Mouse (Mus musculus) midbrain, embryonic 11.5 days (tissue): ENCODE results near the gene Slamf7. TPM values are rescaled to one million over a fixed set of nuclear protein-coding genes. Genes with fewer than 3 reads are reported as not detected.

ENCODE experiments used
- ATAC-seq: fragments of 200-750 bp; cut with Nextera tagmentation; 2 replicates; pipeline ENCODE4 v1.8.0; 2017; ENCODE audit warnings: moderate TSS enrichment, moderate library complexity; ENCODE audit not compliant: low FRiP score
- DNase-seq: peaks from one replicate; pipeline ENCODE4 v3.0.0; 2015; ENCODE audit warnings: low spot score; ENCODE audit errors: missing footprints
- H3K27ac ChIP-seq: fragments of 300-500 bp; sonication (generic); 2 replicates; pipeline ENCODE4 v1.5.1; 2014; ENCODE audit warnings: low read depth, low read length
- H3K27me3 ChIP-seq: fragments of 300-500 bp; sonication (generic); 2 replicates; pipeline ENCODE4 v1.6.1; 2014; ENCODE audit warnings: mild to moderate bottlenecking, low read length, moderate library complexity, mixed read lengths; ENCODE audit not compliant: control insufficient read depth, insufficient read depth
- H3K36me3 ChIP-seq: fragments of 300-500 bp; sonication (generic); 2 replicates; pipeline ENCODE4 v1.6.1; 2014; ENCODE audit warnings: mild to moderate bottlenecking, low read length, moderate library complexity, mixed read lengths; ENCODE audit not compliant: control insufficient read depth, insufficient read depth
- H3K4me1 ChIP-seq: fragments of 300-500 bp; sonication (generic); 2 replicates; pipeline ENCODE4 v1.6.1; 2014; ENCODE audit warnings: low read length; ENCODE audit not compliant: control insufficient read depth, insufficient read depth
- H3K4me2 ChIP-seq: fragments of 300-500 bp; sonication (generic); 2 replicates; pipeline ENCODE4 v1.6.1; 2014; ENCODE audit warnings: mild to moderate bottlenecking, moderate library complexity
- H3K4me3 ChIP-seq: fragments of 300-500 bp; sonication (generic); 2 replicates; pipeline ENCODE4 v1.5.1; 2014; ENCODE audit warnings: low read depth, low read length
- H3K9ac ChIP-seq: fragments of 300-500 bp; sonication (generic); 2 replicates; pipeline ENCODE4 v1.6.1; 2014; ENCODE audit warnings: low read length
- H3K9me3 ChIP-seq: fragments of 300-500 bp; sonication (generic); 2 replicates; pipeline ENCODE4 v1.6.1; 2016; ENCODE audit warnings: low read length; ENCODE audit not compliant: control insufficient read depth
- WGBS: fragments of 180-500 bp; shearing (Covaris S2); extraction: QIAGEN DNeasy Blood & Tissue Kit; methylation state at CpG from one replicate; pipeline ENCODE4 v1.1.7; 2014; 5-methylcytosine and 5-hydroxymethylcytosine counted together
- polyA plus RNA-seq: library from polyadenylated mRNA; unstranded; fragments of >200 nt; fragmentation: Nextera tagmentation; extraction: Ambion mirVana; gene quantifications from 2 replicates; pipeline ENCODE4 v1.2.1, GENCODE M21; 2014

Gene Slamf7
- polyA plus RNA-seq, 1 experiment from 2014 or later, result not detected

- WGBS, result 91% methylated on average over 5 of the region's 5 CpGs
- H3K9ac ChIP-seq, result no peak overlapping the region
- no peaks in the 10 kb centered on the region for H3K4me1 ChIP-seq
- no peaks in the 10 kb centered on the region for H3K9me3 ChIP-seq
- H3K4me2 ChIP-seq, result no peak overlapping the region
- H3K36me3 ChIP-seq, result no peaks in the 10 kb centered on the region
- no peak for DNase-seq
- no peaks in the 10 kb centered on the region for H3K27me3 ChIP-seq
- H3K4me3 ChIP-seq, result no peak overlapping the region
- no peak overlapping the region for H3K27ac ChIP-seq
- no peak for ATAC-seq
Observed at GRCm38 (mm10) chr1:171647716-171648115, 5.1 kb downstream of the Slamf7 start.

DNA sequence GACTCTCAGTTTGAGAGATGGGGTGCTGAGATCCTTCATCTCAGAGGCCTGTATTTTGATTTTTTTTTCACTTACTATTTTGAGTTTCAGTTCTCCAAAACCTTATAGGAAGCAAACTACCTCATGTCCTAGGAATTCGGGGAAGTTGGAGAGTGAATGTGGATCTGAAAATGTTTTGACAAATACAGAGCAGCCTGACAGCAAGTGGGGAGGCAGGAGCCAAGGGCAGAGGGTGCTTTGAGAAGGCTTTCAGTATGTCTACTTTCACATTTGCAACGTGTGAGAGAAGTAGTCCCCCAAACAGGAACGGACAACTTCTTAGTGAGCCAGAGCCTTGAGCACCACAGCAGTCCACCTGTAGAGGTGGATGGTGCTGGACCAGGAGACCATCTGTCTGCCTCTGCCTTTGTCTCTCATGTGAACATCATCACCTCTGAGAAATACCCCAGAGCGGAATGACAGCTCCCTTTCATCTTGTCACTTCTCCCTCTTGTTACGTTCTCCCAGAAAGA lies 6.3 kb downstream of the Slamf7 start:
- ATAC-seq (no peak), DNase-seq (no peak)
- no peak overlapping the region for H3K9ac ChIP-seq
- H3K4me3 ChIP-seq, result no peak overlapping the region
- WGBS, result 75% methylated on average over 5 of the region's 5 CpGs
- H3K4me2 ChIP-seq, result no peak overlapping the region
- H3K9me3 ChIP-seq, result no peaks in the 10 kb centered on the region
- no peaks in the 10 kb centered on the region for H3K4me1 ChIP-seq
- H3K27me3 ChIP-seq, result no peaks in the 10 kb centered on the region
- H3K27ac ChIP-seq, result no peak overlapping the region
- no peaks in the 10 kb centered on the region for H3K36me3 ChIP-seq

DNA sequence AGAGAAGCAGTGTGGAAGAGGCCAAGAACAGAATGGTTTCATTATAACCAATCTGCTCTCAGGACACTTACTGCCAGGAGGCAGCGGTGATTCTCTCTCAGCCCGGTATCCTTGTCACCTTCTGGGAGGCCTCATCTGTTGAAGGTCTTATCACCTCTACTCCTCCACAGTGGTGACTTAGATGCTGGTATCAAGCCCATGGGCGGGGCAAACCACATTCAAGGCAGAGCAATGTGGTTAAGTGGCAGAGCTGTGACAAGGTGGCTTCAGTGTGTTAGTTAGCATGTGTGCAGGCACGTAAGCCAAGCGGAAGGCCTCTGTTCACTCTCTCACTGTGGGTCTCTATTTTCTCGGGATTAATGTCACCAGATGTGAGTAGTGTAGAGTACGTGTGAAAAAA lies 9.2 kb downstream of the Slamf7 start:
- ATAC-seq (no peak), DNase-seq (no peak)
- no peaks in the 10 kb centered on the region for H3K27me3 ChIP-seq
- no peaks in the 10 kb centered on the region for H3K9me3 ChIP-seq
- H3K4me3 ChIP-seq, result no peak overlapping the region
- 82% methylated on average over 7 of the region's 7 CpGs for WGBS
- no peak overlapping the region for H3K27ac ChIP-seq
- no peak overlapping the region for H3K9ac ChIP-seq
- no peaks in the 10 kb centered on the region for H3K4me1 ChIP-seq
- no peaks in the 10 kb centered on the region for H3K36me3 ChIP-seq
- no peak overlapping the region for H3K4me2 ChIP-seq

DNA sequence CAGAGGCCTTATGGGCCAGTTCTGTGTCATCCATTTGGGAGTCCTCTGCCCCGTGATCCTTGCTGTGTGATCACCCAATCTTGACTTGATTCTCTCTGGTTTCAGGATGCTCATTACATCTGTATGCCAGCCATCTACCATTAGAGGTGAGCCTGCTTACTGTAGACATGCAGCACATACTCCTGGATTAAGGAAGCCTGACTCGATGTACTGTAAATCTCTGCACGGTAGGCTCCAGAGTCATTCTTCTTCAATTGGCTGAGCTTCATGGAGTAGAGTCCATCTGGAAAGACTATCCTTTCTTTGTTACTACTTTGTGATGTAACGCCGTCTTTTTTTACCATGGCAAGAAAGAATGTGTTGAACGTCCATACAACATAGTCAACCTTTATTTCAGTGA lies 12.0 kb downstream of the Slamf7 start:
- WGBS, result 93% methylated on average over 6 of the region's 6 CpGs
- H3K4me2 ChIP-seq, result no peak overlapping the region

DNA sequence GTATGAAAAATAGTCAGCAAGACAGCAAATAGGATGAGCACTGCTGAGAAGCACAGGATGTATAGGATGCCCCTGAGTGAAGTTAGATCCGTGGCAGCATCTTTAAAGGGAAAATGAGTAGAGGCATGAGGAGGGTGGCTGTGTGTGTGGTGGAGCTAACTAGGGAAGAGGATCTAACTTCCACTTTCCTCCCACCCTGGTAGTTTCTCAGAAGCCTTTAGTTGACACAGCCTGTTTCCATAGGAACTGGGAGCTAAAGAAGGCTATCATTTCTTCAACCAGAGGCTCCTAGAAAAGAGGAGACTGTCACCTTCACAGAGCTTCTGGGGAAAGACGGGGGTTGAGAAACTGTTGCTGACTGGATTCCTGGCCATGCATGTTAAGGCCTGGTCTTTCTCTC lies 14.1 kb downstream of the Slamf7 start:
- 78% methylated on average over 2 of the region's 2 CpGs for WGBS
- H3K4me1 ChIP-seq, result no peaks in the 10 kb centered on the region

More for the DNA sequence above, 12.0 kb downstream of the Slamf7 start:
- Histone ChIP-seq H3K4me1 (no peaks in the 10 kb centered on the region), H3K9ac (no peak overlapping the region), H3K9me3 (no peaks in the 10 kb centered on the region), H3K27me3 (no peaks in the 10 kb centered on the region), H3K4me3 (no peak overlapping the region), H3K36me3 (no peaks in the 10 kb centered on the region), H3K27ac (no peak overlapping the region)
- no peak for ATAC-seq
- DNase-seq, result no peak

DNA sequence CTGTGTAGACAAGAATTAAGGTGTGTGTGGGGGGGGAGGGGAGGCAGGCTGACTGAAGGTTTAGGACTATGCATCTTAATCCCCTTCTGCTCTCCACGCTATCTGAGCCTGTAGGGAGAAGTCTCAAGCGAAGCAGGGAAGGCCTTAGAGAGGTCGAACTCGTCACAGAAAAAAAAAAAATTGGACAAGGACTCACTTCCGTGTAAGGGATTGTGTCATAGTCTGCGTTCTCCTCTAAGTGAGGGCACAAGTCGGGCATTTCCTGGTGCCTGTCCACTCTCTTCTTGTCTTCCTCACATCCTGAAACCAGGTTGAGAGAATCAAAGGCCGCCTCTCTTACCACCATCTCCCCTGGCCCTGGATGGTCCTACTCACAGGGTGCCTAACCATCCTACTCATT lies 15.7 kb downstream of the Slamf7 start:
- H3K9me3 ChIP-seq, result no peaks in the 10 kb centered on the region
- no peak overlapping the region for H3K4me2 ChIP-seq
- no peaks in the 10 kb centered on the region for H3K4me1 ChIP-seq
- DNase-seq (no peak), ATAC-seq (no peak)
- H3K4me3 ChIP-seq, result no peak overlapping the region
- no peaks in the 10 kb centered on the region for H3K27me3 ChIP-seq
- no peak overlapping the region for H3K9ac ChIP-seq
- 83% methylated on average over 8 of the region's 8 CpGs for WGBS
- H3K36me3 ChIP-seq, result no peaks in the 10 kb centered on the region
- H3K27ac ChIP-seq, result no peak overlapping the region

More for the DNA sequence above, 14.1 kb downstream of the Slamf7 start:
- Histone ChIP-seq H3K4me3 (no peak overlapping the region), H3K27ac (no peak overlapping the region), H3K9ac (no peak overlapping the region), H3K4me2 (no peak overlapping the region), H3K9me3 (no peaks in the 10 kb centered on the region), H3K36me3 (no peaks in the 10 kb centered on the region), H3K27me3 (no peaks in the 10 kb centered on the region)
- ATAC-seq, result no peak
- no peak for DNase-seq

DNA sequence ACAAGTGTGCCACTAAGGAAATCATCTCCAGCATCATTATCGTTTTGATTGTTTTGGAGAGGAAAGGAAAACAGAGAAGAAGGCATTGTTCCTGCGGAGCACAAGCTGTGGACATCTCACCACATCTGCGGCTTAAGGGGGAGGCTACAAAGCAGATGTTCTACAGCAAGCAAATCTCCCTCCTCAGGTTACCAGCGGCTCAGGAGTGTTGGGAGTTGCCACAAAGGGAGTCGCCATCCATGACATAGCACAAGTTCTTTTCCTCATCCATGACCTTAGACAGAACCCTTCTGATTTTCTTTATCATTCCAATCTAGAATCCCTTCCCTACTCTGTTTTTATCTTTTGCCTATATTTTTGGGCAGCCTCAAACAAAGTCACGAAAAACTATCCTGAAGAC lies 17.1 kb downstream of the Slamf7 start:
- Histone ChIP-seq H3K27ac (no peak overlapping the region), H3K4me3 (no peak overlapping the region), H3K36me3 (no peaks in the 10 kb centered on the region), H3K27me3 (no peaks in the 10 kb centered on the region), H3K9me3 (no peaks in the 10 kb centered on the region), H3K4me1 (no peaks in the 10 kb centered on the region), H3K9ac (no peak overlapping the region), H3K4me2 (no peak overlapping the region)
- no peak for DNase-seq
- ATAC-seq, result no peak
- 55% methylated on average over 6 of the region's 6 CpGs for WGBS

GRCm38 (mm10) chr1:171631447-171631846 lies 21.4 kb downstream of the Slamf7 start:
- 90% methylated on average over 2 of the region's 2 CpGs for WGBS
- no peak overlapping the region for H3K4me2 ChIP-seq
- no peak overlapping the region for H3K27ac ChIP-seq
- H3K4me3 ChIP-seq, result no peak overlapping the region
- H3K9ac ChIP-seq, result no peak overlapping the region
- ATAC-seq, result no peak
- H3K4me1 ChIP-seq, result no peaks in the 10 kb centered on the region
- no peaks in the 10 kb centered on the region for H3K9me3 ChIP-seq
- no peaks in the 10 kb centered on the region for H3K36me3 ChIP-seq
- no peak for DNase-seq
- no peaks in the 10 kb centered on the region for H3K27me3 ChIP-seq

DNA sequence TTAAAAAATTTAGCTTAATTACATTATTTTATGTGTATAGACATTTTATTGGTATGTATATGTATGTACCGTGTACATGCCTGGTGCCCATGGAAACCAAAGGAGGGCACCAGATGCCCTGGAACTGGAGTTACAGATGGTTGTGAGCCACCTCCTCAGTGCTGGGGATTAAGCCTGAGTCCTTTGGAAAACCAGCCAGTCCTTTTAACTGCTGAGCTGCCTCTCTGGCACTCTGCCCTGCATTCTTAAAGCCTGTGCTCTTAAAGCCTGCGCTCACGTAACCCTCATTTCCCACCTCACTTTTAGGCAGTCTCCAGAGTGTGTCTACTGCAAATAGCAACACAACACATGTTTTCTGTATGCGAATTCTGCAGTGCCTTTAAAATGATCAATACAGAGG lies 21.9 kb downstream of the Slamf7 start:
- no peak for ATAC-seq
- no peaks in the 10 kb centered on the region for H3K4me1 ChIP-seq
- no peak overlapping the region for H3K27ac ChIP-seq
- H3K4me3 ChIP-seq, result no peak overlapping the region
- DNase-seq, result no peak
- no peak overlapping the region for H3K9ac ChIP-seq
- no peak overlapping the region for H3K4me2 ChIP-seq
- no peaks in the 10 kb centered on the region for H3K27me3 ChIP-seq
- H3K36me3 ChIP-seq, result no peaks in the 10 kb centered on the region
- H3K9me3 ChIP-seq, result no peaks in the 10 kb centered on the region
- 83% methylated on average over 4 of the region's 4 CpGs for WGBS

DNA sequence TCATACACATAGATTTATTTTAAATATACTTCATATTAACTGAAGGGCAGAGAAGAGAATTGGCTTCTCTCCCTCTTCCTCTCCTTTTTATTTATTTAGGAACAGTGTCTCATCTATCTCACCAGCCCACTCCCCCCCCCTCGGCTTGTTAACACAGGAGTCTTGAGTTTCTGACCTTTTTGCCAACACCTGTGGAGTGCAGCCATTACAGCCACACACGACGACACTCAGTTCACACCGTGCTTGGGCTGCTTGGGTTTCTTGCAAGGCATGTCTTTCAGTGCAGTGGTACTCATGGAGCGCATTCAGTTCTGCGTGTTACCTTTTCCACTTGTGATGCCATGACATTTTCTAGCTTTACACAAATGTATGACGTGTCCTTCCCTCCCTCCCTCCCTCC lies 22.8 kb downstream of the Slamf7 start:
- no peaks in the 10 kb centered on the region for H3K36me3 ChIP-seq
- no peaks in the 10 kb centered on the region for H3K9me3 ChIP-seq
- H3K27ac ChIP-seq, result no peak overlapping the region
- DNase-seq, result no peak
- no peaks in the 10 kb centered on the region for H3K4me1 ChIP-seq
- H3K27me3 ChIP-seq, result no peaks in the 10 kb centered on the region
- H3K4me3 ChIP-seq, result no peak overlapping the region
- H3K4me2 ChIP-seq, result no peak overlapping the region
- no peak overlapping the region for H3K9ac ChIP-seq
- ATAC-seq, result no peak
- 84% methylated on average over 7 of the region's 7 CpGs for WGBS
